Mouse (Mus musculus) c-Kit-positive CD71-negative TER-119-negative erythroid progenitor cells, embryonic 14.5 days (primary cell): Measurements from ENCODE around the gene Nsmce4a.
"Not testable (repeated sequence)": the region's sequence is repeated elsewhere in the genome, so short reads cannot be mapped to it uniquely, and the experiment has no call there.

ENCODE experiments used
- DNase-seq: peaks from one replicate; pipeline ENCODE4 v3.0.0-alpha.2; 2013; ENCODE audit warnings: low read depth

The Nsmce4a gene

DNA sequence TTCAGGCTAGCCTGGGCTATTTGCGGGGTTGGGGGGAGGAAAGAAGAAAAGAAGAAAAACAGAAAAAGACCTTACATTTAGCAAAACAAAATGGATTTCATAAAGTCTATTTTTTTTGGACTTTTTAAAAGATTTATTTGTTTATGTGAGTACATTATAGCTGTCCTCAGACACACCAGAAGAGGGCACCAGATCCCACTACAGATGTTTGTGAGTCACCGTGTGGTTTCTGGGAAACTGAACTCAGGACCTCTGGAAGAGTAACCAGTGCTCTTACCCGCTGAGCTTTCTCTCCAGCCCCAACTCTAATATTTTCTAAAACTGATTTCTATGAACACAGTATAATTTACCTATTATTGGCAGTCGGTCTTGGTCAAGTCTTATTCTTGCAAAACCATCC, 37.7 kb downstream of the Nsmce4a start:
- no peak for DNase-seq

DNA sequence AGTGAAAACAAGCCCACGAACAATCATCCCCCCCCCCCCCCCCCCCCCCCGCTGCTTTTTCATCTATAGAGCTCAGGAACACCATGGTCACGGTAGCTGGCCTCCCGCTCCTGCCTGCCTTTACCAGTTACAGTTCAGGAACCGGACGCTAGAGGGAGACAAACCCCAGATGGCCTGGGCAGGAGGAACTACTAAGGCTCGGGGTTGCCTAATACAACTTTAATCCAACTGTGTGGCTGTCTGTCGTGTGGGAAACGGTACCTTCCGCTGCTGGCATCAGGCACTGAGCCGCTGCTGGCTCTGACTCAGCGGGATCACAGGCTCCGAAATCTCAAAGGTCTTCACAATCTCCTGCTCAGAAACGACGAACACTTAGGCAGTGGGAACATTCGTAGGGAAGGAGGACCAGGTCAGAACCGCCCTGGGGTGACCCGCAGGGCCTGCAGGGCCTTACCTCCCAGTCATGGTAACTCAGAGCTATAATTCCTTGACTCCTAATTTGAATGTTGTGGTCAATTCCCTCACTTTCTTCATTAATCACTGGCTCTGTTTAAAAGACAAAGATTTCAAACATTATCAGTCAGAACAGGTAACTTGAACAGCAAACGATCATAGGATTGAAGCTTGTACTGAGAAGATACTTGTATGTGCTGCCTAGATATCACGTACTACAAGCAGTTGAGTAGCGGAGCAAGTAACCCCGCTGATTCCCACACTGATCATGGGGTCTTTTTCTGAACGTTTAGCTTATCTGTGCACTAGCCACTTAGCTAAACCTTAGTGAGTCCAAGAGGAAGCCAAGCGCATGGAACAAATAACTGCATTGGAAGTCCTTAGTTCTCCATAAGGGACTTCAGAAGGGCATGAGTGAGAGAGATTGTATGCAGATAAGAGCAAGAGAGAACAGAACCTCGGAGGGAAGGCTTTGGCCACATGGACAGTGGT, 39.3 kb downstream of the Nsmce4a start:
- peak; percentile 92 for DNase-seq

DNA sequence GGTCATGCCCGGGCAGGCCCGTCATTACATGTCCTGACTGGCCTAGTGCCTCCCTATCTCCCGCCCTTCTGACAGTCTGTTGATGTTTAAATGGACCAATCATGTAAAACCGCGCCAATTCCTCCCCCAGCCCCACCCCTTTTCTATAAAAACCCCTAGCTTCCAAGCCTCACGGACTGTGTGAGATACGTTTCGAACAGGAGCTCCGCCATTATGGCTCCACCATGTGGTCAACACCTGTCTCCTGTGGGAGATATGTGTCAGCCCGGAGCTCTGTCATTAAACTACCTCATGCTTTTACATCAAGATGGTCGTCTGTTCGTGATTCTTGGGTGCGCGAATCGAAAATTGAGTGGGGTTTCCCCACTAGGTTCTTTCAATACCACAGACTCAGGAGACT, 41.8 kb downstream of the Nsmce4a start:
- not testable (repeated sequence) for DNase-seq

DNA sequence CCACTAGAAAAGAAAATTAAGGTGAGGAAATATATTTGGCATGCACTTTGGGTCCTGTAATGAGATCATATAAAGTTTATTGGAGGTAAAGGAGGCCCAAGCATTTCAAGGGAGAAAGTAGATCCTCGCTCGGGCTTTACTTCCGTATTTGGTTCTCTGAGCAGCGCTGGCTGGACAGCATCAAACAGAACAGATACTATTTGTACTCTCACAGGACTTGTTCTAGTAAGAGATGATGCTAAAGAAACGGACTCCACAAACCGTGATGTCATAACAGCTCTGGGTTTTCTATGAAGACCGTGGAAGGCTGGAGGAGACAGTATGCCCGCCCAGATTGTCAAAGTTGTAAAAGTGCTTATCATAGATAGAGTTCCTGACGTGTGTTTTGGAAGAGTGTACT, 45.6 kb downstream of the Nsmce4a start:
- no peak for DNase-seq

DNA sequence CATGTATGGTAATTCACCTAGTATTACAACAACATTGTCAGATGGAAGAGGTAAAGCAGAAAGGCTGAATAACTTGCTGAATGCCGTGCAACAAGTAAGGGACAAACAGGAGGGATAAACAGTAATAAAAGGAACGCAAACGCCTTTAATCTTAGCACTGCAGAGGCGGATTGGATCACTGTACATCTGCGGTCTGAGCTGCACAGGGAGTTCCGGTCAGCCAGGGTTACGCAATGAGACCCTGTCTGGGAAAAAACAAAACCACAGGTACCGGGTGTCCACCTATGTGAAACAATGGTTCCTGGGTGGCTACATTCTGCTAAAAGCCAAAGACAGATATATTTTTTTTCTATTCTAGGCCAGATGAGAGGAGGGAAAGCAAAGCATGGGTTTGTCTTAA, 49.5 kb downstream of the Nsmce4a start:
- no peak for DNase-seq

DNA sequence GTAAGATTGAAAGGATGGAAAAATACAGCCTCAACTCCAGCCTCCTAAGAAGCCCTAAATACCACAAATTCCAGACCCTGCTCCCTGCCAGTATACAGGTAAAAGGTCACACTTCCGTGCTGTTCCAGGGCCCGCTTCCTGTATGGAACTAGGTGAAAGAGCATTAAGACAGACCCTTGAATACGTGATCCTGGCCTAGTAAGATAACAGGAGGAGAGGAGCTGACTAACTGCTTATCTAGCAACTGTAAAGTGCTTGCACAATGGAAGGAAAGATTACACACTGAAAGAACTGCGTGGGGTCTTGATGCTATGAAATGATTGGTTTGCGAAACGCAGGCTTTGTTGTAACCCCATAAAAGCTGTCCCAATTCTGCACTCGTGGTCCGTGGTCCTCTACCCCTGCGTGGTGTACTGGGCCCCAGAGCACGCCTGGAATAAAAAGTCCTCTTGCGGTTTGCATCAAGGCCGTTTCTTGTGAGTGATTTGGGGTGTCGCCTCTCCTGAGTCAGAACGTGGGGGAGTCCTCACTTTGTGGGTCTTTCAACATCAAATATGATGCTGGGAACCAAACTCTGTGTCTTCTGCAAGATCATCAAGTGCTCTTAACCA, 52.0 kb downstream of the Nsmce4a start:
- peak; percentile 14 for DNase-seq

DNA sequence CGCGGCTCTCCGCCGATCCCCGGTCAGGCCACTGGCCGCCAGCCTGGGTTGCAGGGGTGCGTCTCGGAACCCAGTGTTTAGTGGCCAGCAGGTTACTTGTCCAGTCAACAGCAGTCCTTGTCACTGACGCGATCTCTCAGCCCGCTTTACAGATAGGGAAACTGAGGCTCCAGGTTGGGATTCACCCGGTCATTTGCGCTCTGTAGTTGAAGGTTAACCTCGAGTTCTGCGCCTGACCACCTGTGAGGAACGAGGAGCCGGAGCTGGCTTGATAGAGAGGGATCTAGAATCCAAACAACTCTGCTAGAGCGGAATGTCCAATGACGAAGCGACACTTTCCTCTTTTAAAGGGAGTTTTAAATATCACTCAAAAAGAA, 52.9 kb downstream of the Nsmce4a start, which contains the start of gene Ate1:
Ate1 (minus strand) TSS at position 321 of the 377 bp plus-strand sequence.
- no peak for DNase-seq

DNA sequence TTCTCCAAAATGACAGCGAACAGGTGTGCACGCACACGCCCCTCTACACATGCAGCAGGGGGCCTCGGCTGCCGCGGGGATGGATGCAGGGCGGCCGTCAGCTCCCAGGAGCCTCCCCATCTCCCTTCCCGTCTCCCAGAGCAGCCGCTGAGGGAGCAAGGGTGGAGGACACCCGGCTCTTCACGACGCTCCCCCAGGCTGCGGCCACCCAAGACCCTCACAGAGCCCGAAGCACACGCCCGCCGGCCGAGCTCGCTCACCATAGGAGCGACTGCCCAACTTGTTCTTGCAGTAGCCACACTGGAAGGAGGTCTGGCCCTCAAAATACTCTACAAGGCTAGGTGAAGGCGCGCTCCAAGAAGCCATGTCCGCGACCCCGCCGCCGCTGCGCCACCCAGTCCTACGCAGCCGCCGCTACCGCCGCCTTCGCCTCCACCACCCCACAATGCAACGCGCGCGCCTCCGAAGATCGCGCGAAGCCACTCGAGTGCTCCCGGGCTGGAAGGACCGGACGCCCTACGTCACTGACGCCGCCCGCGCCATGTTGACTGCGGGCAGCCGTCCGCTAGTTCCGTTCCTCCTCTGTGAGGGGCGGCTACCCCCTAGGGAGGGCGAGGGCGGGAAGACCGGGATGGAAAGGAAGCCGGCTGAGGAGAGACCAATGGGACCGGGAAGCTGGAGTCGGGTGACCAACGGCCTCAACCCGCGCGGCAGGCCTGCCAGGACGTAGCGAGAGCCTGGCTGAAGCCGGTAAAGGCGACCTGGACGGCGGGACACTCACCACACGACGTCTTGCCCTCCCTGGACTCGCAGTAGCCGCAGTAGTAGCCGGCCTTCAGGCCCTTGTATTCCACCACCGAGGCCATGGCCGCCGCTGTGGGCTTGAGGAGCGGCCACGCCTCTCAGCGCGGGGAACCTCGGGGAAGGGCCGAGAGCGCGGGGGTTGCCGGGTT, 53.5 kb downstream of the Nsmce4a start:
- peak; percentile 84 for DNase-seq

DNA sequence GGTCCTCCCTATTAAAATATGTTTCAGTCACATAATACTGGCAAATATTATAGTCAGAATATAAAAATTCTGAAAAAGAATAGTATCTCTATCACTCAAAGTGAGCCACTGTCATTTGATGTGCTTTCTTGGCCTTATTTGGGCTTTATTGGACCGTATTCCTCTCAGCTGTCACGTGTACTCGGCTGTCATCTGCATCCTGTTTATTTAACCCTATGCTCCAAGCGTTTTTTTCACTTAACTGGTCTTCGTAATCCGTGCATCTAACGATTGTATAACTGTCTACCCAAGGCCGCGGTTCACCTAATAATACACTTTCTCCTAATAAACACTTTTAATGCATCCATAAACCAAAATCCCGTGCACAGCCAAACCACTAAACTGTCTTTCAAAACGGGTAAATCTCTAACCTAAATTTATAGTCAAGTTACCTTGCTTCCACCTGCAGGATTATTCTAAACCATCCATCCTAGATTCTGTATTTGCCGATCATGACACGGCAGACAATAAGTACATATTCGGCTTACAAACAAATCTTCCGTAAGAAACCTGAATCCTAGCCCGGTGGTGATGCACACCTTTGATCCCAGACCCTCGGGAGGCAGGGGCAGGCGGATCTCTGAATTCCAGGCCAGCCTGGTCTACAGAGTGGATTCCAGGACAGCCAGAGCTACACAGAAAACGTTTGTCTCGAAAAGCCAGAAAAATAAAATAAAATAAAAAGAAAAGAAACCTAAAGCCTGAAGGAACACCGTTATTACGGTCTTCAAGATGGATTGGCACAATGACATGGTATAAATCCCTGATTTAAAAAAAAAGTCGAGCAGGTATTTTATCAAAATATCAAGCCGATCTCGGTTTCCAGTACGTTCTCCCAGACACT, 54.5 kb downstream of the Nsmce4a start:
- no peak for DNase-seq

DNA sequence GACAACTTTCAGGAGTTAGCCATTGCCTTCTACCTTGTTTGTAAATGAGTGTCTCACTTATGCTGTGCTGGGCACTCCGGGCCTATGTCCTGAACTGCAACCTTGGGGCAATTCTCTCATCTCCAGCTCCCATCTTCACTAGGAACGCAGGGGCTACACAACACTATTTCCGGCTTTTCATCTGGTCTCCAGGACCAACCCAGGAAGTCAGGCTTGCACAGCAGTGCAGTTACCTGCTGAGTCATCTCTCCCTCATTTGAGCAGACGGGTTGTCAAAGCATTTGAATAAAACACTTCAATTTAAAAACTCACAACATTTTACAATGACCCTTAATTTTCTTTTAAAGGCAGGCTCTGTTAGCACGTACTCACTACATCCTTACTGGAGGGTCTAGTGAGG, 62.7 kb downstream of the Nsmce4a start:
- DNase-seq = no peak

DNA sequence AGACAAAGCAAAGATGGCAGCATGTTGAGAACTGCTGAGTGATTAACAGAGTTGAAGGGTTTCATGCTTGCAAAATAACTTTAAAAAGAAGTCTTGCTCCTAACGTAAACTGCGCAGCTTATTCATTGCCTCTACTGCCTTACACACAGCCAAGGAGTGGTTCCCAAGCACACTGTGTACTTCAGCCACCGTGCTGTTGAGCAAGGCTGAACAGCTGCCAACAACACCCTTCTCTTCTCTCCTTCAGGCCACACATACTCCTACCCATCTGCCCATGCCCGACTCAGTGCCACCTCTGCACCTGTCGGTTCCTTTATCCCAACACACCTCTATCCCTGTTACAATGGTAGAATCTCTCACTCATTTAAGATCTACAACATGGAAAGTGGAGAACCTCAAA, 69.9 kb downstream of the Nsmce4a start:
- no peak for DNase-seq

DNA sequence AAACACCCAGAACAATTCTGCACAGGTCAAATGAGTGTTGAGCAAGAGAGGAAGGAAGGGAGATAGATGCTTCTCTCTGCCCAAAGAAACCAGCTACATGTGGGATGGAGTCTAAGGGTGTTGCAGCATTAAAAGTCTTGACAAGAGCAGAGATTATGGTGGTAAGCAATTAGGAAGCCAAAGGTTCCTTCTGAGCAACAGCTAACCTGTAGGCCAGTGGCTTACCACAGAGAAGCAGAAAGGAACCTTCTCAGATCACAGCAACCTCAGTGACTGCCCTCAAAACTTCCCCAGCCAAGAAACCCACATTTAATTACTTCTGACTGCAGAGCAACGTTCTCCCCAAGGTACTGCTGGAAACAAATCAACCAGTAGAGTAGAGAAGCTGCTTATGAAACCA, 71.4 kb downstream of the Nsmce4a start:
- no peak for DNase-seq

DNA sequence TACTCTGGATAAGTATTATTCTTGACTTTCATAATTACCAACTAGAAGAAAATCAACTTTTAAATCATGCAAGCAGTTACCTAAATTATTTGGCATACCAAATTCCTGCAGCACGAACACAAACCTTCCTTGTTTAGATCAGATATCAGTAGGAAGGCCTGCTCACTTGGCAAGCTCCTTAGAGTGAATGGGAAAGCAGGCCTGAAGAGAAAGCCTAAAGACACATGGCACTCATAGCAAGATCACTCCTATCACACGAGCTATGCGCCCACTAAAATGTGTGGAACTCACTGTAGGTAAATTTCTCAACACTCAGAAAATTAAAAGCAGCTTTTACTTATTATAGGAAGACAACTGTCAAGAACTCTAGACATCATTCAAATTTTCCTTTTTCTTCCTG, 79.6 kb downstream of the Nsmce4a start:
- DNase-seq = no peak

DNA sequence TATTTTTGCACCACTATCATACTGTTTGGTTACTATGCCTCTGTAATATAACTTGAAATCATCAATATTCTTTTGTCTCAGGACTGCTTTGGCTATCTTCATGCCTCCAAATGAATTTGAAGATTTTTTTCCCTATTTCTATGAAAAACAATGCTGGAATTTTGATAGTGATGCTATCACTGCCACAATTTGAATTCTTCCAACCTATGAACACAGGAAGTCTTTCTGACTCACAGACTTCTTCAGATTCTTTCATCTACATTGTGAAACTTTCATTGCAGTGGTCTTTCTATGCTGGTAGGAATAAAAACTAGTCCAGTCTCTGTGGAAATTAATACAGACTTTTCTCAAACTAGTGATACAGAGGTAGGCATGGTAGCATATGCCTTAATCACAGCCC, 80.9 kb downstream of the Nsmce4a start:
- no peak for DNase-seq
